Mouse (Mus musculus): ENCODE measurements around the gene Epn2.
A peak's percentile ranks its signal among the peaks of the same experiment; 100 is the strongest.

The Epn2 gene

DNA sequence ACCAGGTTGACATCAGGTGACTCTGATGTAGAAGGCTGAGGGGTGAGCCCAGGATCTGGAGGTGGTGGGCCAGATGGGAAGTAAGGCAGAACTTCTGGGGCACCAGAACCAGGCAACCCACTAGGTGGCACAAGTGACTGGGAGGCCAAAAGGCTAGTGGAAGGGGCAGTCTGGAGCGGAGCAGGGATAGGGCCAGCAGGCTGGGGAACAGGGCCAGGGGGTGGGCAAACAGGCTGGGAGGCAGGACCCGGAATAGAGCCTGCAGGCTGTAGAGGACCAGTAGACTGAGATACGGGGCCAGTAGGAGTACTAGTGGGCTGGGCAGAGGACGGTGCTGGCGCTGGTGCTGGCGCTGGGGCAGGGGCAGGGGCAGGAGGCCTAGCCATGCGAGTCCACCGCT, 89.6 kb downstream of the Epn2 start:
- DNase-seq (ENCODE audit: low spot score in 2 of 2) = no peak

DNA sequence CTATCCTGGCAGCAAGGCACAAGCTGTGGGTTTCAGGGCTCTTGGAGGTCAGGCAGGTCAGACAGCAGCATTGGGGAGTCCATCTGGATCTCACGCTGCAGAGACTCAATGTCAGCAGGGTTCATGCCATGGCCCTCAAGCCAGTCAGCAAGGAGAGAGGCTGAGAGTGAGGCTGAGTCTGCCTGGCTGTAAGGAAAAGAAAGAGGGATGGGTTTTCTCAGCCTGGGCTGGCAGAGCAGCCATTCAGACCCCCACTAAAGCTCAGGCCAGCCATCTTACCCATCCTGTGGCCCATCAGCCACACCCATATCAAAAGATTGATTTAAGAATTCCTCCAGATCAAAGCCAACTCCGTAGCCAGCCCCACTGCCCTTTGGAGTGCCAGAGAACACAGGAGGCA, 90.4 kb downstream of the Epn2 start:
- no peak for DNase-seq (ENCODE audit: low spot score in 2 of 2)

DNA sequence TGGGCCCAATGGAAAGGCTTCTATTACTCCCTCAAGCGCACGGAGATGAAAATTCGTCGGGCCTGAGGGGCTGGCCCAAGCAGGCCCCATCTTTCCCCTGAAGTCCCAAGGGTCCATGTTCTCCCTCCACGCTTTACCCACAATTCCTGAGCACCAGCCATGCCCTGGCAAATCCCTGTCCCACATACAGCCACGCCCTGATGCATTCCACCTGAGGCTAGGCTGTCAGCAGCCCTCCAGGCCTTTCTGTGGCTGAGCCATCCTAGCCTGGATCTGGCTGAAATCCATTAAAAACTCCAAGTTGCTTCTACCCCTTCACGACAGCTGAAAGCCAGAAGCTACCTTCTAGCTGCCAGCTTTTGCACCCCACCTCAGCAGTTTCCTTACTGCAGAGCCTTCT, 91.6 kb downstream of the Epn2 start:
- DNase-seq (ENCODE audit: low spot score in 2 of 2) = no peak

DNA sequence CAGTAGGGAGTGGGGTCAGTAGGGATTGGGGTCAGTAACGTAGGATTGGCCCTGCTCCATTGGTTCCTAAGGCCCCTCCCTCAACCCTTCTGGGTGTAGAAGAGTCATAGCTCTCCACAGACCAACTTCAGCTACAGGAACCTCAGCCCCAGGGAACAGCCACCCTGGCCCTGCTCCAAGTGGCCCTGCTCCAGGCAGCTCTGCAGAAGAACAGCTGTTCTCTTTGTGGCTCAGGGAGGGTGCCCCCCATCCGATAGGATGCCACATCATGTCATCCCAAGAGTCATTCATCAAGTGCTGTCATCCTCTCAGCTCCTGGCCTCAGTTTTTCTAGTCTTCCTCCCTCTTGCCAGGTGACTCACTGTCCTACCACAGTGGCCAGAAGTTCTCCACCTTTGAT, 92.1 kb downstream of the Epn2 start:
- DNase-seq (ENCODE audit: low spot score in 2 of 2) = no peak

DNA sequence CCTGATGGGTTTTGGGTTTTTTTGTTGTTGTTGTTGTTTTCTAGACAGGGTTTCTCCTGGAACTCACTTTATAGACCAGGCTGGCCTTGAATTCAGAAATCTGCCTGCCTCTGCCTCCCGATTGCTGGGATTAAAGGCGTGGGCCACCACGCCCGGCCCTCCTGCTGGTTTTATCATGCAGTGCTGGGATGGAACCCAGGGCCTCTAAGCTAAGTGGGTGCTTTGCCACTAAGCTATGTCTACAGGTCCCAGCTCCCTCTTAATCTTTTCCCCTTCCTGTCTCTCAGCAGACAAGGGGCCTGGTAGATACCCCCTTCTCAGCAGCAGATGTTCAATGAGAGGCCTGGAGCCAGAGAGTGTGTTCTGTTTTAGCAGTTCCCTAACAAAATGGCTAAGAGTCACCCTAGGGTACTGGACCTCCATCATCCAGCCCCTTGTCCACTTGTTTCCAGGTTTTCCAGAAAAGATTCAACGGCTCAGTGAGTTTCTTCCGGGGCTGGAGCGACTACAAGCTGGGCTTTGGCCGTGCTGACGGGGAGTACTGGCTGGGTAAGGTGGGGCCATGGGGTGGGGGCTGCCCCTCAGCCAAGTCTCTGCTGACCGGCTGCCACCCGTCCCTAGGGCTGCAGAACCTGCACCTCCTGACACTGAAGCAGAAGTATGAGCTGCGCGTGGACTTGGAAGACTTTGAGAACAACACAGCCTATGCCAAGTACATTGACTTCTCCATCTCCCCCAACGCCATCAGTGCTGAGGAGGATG, 92.8 kb downstream of the Epn2 start:
- no peak for DNase-seq (ENCODE audit: low spot score in 2 of 2)

DNA sequence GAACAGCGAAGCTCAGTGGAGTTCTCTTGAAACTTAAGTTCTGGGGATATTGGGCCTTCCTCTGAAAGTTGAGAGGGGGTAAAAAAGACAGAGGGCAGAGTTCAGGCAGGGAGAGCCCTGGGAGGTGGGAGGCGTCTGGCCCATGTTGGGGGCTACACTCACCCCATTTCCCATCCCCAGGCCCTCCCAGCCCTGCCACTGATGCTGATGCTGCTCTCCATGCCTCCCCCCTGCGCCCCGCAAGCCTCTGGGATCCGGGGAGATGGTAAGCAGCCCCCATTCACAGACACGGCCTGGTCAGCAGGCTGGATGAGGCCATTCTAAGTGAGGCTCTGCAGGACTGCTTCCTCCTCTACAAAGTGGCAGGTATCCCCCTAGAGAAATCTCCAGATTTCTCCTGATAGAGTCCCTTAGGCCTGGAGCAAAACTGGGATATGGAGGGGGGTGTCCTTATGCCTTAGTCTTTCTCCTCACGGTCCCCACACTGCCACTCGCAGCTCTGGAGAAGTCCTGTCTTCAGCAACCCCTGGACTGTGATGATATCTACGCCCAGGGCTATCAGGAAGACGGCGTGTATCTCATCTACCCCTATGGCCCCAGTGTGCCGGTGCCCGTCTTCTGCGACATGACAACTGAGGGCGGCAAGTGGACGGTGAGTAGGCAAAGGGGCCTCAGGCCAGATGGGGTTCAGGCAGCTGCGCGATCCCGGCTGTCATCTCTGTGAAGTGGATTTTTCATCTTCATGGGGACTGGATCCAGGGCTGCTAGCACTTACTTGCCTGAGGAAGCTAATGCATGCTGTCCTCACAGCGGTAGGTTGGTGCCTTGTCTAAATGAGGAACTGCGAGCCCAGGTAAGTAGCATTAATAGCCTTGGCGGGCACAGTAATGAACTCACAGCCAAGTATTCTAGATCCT, 93.7 kb downstream of the Epn2 start:
- no peak for DNase-seq (ENCODE audit: low spot score in 2 of 2)

DNA sequence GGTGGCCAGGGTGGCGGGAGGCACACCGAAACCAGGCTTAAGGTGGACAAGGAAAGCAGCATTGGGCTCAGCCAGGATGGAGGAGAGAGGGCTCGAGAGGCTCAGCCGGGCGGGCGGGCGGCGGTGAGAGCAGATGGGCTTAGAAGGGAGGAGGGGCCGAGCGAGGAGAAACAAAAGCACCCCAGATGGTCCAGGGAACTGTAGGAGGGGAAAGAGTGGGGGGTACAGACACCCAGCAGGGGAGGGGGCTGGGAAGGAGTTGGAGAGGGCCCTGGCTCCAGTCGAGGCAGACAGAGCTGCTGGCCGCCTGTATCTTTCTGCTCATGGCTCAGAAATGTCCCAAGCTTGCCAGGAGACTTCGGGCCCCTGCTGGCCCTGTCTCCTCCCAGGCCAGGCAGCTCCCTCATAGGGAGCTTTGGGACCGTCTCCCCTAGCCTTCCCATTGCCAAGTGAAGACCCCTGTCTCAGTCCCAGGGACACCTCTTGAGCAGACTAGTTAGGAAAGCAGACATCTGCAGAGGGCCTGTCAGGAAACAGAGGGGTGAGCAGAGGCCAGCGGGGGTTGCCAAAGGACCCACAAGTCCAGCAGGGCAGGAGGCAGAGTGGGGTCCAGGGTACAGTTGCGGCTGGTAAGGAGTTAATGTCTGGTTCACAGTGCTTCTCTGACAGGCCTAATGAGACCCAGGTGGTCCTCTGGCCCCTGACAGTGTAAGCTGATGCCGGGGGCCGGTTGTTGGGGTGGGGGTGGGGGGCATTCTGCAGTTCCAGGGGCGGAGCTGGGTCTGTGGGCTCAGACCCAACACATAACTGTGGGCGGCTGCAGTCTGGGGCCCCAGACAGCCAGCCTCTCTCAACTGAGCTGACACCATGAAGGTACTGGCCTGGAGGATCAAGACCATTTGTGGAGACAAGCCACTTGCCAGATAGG, 94.6 kb downstream of the Epn2 start, which contains the start of gene Mfap4:
Mfap4 (plus strand) TSS at position 819 of the 928 bp plus-strand sequence.
- peak; percentile 72 to 75 for DNase-seq (ENCODE audit: low spot score in 2 of 2)

DNA sequence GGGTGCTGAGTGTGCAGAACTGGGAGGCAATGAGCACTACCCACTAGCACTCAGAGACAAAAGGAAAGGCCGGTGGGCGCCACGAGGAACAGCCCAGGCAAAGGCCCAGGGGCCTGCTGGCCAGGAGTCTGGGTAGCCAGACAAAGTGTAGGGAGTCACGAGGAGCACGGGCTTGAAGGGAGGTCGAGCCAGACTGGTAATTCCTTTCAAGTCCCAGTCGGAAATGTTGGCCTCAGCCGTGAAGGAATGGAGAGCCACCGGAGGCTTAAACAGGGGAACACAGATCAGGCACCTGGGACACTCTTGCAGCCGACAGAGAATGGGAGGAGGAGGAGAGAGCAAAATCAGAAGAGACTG, 95.3 kb downstream of the Epn2 start:
- no peak for DNase-seq (ENCODE audit: low spot score in 2 of 2)

DNA sequence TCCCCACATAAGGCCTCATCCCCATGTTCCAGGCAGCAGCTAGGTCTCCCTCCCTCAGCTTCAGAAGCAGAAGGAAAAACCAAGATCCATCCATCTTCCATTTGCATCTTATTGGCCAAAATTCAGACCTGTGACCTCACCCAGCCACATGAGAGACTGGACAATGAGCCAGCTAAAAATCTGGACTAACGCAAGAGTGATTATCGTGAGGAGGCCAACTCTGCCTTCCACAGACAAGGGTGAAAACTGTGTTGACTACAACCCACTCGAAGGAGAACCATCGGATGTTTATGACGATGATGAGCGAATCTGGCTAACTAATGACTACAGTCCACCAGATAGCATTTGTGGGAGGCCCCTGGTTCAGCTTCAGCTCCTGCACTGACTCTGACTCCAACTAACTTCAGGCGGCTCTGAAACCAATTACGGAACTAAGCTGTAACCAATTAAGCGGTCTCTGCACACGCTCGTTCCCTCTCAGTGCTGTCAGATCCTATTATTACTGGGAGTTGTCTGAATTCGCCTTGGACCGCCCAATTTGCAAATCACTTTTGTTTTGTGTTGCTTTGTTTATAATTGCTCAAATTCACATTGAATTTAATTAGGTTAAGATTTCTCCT, 96.2 kb downstream of the Epn2 start:
- DNase-seq (ENCODE audit: low spot score in 2 of 2) = no peak

DNA sequence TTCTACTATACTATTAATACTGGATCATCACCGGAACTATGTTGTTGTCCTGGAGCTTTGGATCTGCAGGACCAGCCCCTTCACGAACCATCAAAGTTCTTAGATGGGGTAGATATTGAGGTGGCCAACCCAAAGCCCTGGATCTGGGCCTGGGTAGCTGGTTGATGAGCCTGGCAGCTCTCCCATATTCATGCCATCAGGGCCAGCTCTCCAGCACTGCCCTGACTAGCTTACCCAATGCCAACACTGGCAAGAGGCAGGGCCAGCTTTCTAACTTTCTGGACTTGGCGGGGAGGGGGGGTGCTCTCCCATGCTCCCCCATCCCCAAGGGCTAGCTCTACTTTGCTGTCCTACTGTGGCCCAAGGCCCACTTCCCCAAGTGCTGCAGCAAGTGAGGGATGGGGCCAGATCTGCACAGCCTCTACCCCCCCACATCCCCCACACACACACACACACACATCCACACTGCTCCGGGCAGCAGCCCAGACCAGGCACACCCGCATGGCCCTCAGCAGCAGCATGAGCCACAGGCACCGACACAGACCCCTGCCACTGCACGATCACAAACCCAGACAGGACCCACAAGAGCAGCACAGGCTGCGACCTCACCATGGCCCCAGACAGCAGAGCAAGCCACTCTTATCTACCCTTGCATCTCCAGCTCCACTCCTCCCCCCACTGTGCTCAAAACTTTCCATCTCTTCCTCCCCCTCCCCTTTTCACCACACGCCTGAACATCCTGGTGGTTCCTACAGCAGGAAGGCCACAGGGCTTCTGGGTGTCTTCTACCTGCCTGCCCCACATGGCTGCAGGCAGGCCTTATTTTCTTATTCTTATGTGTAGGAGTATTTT, 98.0 kb downstream of the Epn2 start:
- no peak for DNase-seq (ENCODE audit: low spot score in 2 of 2)

DNA sequence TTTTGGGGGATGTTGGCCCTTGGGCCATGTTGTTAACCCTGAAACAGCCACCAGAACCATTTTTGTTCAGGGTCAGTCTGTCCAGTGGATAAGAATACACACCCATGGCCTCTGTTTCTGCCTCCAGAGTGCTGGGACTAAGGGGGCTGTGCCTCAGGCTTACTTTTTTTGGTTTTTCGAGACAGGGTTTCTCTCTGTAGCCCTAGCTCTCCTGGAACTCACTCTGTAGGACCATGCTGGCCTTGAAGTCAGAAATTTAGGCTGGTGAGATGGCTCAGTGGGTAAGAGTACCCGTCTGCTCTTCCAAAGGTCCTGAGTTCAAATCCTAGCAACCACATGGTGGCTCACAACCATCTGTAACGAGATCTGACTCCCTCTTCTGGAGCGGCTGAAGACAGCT, 100.7 kb downstream of the Epn2 start:
- DNase-seq (ENCODE audit: low spot score in 2 of 2) = no peak

DNA sequence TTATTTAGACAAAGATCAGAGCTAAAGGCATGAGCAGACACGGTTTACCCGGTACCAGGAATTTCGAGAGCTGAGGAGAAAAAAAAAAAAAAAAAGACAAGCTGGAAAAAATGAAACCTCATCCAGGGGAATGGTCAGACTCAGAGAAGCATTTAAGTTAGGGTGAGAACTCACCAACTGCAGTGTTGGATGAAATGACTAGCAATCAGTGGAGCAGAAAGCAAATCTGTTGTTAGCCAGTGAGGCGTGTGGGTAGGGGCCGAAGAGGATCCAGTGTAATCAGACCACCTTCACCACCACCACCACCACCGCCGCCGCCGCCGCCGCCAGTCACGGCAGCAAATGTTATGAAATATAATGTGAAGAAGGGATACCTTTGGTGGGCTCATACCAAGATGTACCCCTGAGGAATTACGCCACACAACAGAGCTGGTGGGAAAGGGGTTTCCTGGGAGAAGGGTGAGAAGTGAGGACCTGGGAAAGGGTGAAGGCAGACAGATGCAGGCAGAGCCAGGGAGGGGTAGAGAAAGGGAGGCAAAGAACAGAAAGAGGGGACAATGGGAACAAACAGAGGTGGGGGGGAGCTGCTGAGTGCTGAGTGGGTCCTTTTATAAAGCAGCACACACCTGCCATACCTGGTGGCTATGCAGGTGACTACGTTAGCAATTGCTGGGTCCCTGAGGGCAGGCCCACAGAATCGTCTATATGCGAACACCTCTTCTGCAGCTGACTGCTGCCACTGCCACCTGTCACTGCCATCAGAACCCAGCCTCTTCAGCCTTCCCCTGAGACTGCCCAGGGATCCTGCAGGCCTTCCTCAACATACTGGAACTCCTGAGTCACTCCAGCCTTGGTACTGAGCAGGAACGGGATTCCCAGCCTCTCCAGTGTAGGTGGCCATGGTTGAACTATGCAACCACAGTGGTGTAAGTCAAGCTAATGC, 101.7 kb downstream of the Epn2 start:
- DNase-seq (ENCODE audit: low spot score in 2 of 2) = no peak

DNA sequence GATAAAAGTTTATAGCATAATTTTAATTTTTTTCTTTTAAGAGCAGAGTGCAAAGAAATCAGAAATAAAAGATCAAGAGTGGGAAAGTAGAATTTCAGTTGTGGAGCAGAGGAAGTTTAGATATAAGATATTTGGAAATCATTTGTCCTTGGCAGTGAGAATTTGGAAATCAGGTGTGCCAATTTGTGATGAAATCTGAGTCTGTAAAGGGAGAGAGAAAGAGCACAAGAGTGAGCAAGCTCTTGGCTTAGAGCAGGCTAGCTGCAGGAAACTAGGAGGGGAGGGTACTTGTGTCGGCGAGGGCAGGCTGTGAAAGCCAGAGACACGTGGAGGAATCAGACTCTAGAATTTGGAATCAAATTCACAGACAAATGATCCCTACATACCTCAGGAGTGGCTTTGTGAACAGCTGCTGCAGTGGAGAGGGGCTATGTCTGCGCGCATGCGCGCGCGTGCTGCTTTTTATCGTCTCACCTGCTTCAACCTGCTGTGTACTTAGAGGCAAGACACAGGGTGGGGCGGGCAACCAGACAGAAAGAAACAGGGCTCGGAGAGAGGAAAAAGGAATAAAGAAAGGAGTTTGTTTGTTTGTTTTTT, 102.6 kb downstream of the Epn2 start:
- DNase-seq (ENCODE audit: low spot score in 2 of 2) = peak in 1 of 2 experiments; percentile 47

DNA sequence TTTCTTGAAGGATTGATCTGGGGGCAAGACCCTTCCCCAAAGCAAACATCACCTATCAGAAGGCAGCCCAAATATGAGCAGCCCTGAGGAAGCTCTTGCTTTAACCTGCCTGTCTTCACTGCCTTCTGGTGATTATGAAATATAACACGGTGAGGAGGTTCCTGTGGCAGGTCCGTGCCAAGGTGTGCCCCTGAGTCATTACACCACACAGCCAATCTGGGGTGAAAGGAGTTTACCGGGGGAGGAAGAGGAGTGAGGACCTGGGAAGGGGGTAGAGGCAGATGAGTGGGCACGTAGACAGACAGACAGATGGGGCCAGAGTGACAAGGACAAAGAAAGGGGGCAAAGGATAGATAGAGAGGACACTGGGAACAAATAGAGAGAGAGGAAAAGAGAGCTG, 105.9 kb downstream of the Epn2 start:
- no peak for DNase-seq (ENCODE audit: low spot score in 2 of 2)

DNA sequence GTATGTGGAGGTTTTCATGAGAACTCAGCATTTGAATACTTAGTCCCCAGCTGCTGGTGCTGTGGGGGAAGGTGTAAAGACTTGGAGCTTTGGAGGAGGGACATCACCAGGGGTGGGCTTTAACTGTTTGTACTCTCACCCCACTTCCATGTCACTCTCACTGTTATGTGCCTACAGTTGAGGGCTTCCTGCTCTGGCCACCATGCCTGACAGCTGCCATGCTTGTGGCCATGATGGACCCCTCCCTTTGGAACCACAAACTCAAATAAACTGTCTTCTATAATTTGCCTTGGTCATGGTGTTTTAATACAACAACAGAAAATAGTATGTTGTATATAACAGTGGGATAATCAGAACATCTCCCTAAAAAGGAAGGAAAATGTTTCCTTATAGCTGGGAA, 108.6 kb downstream of the Epn2 start:
- no peak for DNase-seq (ENCODE audit: low spot score in 2 of 2)

DNA sequence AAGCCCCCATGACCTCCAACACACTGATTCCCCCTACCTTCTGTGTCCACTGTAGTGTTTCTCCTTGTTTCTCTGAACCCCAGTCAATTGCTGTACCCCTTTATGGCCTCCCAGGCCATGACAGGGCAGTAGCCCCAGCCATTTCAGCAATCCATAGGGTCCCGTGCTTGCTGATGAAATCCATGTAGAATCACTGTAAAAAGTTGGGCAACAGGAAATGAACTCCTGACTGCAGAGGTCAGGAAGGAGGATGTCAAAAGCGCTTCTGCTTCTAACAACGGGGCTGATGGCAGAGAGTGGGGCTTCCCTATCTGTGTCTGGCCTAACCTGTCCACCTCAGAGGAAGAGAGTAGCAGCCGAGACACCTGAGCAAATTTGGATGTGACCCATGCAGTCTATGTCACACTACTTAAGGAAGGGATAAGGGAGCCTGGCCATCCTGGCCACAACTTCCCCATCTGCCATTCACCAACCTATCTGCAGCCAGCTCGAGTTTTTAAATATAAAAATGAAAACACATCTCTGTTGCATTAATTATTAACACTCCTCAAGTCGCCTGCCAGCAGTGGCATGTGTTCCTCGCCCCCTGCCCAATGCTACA, 110.1 kb downstream of the Epn2 start:
- DNase-seq (ENCODE audit: low spot score in 2 of 2) = no peak

DNA sequence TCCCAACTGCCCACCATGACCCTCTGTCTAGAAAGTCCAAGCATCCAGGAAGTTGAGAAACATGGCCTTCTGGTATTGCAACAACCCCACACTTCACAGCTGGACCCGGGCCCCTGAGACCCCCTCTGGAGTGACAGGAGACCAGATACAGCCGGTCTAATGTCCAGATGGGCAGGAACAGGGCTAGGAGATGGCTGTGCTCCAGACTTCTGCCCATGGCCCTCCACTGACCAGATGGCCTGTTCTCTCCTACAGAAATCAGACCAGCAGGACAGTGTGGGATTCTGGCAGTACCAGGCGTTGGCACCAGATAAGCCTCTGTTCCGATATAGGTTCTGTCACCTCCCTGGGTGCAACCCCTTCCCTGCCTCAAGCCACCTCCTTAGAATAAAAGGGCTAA, 111.0 kb downstream of the Epn2 start:
- no peak for DNase-seq (ENCODE audit: low spot score in 2 of 2)

All from right cerebral cortex, adult 2 months (tissue).